Mouse (Mus musculus): ENCODE results near the gene Podn.
A peak's percentile ranks its signal among the peaks of the same experiment; 100 is the strongest.

The Podn gene

DNA sequence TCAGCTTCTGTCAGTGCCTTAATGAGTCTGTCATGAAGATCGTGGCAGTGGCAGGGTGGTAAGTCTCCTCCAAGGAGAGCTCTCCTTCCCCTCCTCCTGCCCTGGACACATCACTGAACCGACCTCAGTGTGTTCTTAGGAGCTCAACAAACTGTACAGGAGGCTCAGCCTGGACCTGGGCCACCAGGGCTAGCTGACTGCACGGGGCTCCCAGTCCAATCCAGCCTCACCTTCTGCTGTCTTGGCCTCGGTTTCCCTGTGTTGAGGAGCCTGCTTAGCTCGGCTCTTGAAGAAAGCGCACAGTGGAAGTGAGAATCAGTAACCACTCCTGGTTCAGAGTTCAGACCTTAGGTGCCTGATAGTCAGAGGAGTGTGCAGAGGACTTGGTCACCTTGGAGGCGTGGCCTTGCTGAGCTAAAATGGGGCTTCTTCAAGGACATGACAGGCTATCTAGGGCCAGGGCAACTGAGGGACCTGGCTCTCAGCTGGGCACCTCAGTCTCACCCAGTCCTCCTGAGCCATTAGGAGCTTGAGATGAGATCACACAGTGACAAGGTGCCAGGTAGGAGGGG lies 88.6 kb downstream of the Podn start:
- no peak for DNase-seq (ENCODE audit: low spot score in 2 of 2)

DNA sequence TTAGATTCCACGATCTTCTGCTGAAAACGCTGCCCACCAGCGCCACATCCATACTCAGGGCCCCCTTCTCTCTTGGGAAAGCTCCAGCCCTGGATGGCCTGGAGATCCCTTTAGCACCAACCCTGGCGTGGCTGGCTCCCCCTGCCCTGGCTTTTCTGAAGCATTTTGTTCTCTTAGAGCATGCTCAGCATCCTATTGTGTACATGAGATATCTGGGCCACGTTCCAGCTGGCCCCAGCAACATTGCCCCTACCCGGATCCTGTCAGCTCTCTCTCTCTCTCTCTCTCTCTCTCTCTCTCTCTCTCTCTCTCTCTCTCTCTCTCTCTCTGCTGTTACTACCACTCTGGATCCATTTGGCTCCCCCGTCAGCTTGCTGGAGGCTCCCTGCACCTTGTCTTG lies 90.9 kb downstream of the Podn start:
- no peak for DNase-seq (ENCODE audit: low spot score in 2 of 2)

DNA sequence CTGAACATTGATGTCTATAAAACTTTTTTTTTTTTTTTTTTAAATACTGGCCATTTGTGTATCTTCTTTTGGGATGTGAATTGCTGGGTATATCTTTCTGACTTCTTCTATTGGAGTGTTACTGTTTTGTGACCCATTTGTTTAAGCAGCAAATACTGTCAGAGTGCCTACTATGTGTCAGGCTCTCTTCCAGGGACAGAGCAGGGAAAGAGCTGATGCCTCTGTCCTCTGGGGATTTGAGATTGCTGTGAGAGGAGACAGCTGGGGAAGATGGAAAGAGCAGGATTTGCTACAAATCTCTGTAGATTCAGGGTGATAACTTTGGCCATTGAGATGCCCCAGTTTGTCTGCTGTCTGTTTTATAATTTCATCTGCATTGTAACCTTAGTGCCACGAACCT lies 96.9 kb downstream of the Podn start:
- no peak for DNase-seq (ENCODE audit: low spot score in 2 of 2)

DNA sequence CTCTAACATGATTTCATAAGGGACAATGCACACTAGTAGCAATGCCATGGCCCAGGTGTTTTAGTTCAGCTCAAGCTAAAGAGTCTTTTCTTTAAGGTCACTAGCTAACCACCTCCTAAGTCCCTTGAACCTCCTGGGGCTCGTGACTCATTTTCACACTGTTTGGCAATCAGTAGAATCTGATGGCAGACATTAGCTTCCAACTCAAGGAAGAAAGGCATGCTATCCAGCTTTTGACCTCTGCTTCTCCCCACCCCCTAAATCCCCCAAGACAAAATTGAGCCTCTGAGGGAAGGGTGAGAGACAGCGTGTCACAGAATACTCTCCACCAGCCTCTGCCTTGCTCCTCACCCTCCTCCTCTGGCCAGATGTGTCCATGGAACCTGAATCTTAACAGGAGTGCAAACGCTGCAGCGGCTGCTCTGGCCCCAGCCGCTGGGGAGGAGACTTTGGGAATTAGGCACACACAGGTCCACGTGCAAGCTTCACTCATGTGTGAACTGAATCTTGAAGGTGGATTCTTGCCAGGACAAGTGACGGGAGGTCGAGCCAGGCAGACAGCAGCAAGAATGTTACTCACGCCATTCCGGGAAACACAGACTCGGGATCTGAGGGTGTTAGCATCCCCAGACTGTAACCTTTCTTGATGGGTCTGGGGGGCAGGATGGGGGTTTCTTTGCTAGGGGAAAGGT lies 97.5 kb downstream of the Podn start:
- DNase-seq (ENCODE audit: low spot score in 2 of 2): no peak

DNA sequence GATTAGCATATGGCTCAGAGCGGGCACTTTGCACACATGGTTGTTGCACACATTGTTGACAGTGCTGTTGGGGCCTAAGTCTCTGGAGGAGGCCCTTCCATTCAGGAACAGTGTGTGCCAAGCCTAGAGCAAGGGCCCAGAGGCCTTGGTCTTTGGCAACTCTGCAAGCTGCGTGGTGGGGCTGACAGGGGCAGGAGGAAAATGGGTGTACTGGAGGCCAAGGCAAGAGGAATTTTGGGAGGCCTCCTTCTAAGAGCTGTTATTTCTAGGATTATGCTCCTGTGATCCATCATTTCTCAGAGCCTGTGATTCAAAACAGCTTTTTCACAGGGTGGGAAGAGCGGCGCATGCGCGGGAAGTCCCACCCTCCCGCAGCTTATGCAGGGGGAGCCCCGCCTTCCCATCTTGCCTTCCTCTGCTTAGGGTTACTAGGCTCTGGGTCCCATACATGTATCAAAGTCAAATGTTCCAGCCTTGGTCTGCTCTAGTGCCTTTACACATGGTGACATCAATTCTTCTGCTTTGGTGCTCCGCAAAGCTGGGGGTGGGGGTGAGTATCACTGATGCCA lies 99.7 kb downstream of the Podn start:
- no peak for DNase-seq (ENCODE audit: low spot score in 2 of 2)

DNA sequence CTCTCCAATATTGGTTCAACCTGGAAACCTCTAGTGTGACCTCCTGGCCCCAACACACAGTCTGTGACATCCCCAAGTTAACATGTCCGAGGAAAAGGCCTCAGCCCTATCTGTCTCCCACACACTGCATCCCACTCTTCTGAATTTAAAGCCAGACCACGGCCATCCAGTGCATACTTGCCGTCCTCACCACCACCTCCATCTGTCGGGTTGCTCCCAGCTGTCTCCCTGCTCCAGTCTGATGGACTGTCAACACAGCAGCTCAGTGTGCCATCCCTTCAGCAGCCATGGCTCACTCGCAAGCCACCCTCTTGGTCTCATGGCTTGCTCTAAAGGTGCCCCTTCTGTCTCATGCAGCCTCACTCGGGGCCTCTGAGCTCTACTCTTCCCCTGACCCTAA lies 100.5 kb downstream of the Podn start:
- no peak for DNase-seq (ENCODE audit: low spot score in 2 of 2)

DNA sequence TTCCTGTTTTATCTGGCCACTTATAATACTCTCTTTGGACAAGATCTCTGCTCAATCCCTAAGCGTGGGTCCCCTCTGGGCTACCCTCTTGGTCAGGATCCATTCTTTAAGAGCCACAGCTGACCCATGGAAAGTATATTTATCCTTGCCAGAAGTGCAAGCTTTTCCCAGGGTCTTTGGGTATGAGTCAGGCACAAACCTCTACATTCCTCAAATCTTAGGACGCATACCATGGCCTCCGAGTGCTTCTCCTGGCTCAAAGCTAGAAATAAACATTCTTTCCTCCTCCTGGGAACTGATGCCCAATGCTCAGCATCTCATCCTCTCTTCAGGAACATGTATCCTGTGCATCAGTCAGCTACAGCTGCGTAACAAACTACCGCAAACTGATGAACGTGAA lies 101.2 kb downstream of the Podn start:
- no peak for DNase-seq (ENCODE audit: low spot score in 2 of 2)

DNA sequence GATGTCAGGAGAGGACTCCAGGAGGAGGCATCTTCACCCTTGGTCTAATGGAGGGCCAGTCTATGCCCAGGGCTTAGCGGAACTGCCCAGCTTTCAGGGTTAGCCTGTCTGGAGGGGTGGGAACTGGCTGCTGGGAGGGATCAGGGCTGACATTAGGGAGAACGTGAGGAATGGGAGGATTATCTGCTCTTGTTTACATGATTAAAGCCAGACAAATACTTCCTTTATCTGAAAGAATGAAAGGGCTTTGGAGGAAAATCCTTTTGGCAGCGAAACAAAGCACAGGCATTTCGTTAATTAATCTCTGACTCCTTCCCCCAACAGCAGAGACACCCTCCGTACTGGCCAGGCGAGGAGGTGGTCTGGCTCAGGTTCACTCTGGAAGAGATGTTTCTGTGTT lies 104.4 kb downstream of the Podn start:
- no peak for DNase-seq (ENCODE audit: low spot score in 2 of 2)

DNA sequence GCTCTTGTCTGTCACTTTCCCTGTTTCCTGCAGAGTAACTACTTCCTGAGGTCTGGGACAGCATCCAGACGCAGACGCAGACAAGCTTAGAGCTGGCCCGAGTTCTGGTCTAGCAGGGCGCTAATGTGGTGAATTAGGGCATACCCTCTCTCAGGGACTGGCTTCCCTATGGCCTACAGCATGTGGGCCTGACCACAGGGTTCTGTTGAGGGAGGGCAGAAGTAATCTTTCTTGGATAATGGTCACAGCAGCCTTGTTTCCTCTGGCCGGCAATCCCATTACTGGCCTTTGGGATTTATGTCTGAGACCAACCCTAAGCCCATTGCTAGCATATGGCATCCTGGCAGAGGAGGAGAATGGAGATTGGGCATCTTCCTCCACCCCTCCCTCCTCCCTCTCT lies 105.4 kb downstream of the Podn start:
- no peak for DNase-seq (ENCODE audit: low spot score in 2 of 2)

DNA sequence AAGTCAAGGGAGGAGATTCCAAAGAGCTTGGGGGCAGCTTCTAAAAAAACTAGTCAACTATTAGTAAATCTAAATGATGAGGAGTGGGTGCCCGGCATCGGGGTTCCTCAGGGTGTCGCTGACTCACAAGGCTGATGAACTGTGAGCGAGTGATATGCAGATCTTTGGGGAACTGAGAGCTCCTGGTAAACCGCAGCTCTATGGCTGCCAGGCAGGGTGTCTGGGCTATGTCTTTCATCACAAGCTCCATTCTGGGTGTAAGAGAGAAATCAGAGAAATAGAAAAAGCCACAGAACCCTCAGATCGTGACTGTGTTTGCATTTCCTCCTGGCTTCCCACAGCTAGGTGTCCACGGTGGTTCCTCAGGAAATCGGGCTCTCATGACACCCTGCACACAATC lies 107.3 kb downstream of the Podn start:
- no peak for DNase-seq (ENCODE audit: low spot score in 2 of 2)

DNA sequence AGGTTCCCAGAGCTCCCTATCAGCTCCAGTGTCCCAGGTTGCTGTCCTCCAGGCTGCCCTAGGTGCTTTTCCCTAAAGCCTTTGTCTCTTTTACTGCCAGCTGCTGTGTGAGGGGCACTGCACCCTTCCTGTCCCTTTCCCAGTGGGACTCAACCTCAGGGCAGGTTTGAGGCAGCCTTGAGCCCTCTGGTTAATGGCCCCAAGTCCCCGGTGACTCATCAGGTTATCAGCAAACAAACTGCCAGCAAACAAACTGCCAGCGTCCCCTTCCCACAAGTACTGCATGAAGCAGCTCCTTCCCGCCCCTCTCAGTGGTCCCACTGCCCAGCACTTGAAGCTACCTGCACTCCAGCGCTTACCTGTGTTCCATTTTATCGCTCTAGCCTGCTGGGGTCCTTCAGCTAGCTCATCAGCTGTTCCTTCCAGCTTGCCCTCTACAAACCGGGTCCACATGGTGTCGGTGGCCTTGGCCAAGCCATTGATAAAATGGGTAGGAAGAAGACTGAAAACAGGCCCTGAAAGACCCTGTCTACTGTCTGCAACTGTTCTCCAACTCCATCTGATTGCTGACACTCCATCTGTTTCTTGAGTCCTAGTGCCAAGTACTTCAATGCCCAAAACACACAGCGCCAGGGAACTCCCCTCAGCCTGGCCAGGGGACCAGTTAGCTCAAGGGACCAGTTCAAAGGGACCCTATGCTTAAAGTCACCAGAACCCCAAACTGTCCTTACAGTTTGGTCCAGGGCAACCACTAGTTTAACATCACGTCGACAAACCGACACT lies 109.7 kb downstream of the Podn start:
- no peak for DNase-seq (ENCODE audit: low spot score in 2 of 2)

DNA sequence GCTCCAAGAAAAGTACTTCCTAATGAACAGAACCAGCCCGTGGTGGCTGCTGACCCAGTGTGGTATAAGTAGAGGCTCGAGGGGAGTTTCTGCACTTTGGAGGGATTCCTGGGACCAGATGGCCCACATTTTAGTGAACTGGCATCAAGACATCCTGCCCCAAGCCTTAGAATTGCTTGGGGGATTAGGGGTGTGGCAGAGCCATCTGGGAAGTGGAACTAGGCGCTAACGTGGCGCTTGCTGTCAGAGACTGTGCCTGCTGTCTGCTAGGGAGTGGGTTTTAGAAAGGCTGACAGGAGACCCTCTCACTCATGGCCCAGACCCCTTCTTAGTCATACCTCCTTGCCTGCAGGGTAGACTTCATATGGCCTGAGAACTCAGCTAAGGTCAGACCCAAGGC lies 110.4 kb downstream of the Podn start:
- no peak for DNase-seq (ENCODE audit: low spot score in 2 of 2)

DNA sequence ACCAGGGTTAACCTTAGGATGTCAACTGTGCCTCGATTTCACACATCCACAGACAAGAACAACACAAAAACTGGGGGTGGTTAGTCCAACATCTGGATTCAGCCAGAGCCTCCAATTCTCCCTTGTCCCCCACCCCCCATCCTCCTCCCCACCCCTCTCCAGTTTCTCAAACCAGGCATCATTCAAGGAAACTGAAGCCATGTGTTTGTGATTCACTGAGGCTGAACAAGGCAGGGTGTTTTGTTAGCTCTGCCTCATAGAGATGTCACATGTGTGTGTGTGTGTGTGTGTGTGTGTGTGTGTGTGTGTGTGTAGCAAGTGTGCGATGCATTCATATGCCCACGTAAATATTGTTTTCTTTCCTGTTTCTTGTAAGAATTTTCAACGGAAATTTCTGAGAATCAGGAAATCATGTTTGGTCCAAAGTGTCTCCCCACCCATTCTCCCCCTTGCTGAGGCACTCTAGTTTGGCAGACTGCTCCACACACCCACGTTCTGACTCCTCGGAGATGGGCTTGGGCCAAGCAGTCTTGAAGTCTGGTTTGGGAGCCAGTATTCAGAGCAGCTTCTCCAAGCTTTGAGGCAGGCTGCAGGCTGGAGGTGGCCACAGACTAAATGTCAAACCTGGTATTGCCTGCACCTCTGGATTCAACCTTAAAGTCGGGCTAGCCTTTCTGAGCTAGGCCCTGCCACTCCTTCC lies 111.8 kb downstream of the Podn start:
- DNase-seq (ENCODE audit: low spot score in 2 of 2): peak; percentile 62 to 69

DNA sequence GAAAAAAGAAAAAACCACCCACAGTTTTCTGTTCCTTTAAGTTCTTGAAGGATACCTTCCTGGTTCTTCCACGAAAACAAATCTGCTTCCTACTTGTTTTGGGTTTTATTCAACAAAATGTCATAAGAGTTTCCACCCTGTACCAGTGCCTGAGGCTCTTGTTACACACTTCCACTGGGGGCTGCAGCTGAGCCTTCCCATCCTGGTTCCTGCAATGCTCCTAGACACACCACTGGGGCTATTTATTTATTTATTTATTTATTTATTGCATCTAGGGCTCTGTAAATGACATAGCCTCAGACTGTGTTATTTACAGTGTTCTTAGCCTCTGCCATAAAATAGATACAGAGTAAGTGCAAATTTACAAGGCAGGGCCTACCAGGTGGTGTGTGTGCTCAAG lies 112.5 kb downstream of the Podn start:
- DNase-seq (ENCODE audit: low spot score in 2 of 2): no peak

DNA sequence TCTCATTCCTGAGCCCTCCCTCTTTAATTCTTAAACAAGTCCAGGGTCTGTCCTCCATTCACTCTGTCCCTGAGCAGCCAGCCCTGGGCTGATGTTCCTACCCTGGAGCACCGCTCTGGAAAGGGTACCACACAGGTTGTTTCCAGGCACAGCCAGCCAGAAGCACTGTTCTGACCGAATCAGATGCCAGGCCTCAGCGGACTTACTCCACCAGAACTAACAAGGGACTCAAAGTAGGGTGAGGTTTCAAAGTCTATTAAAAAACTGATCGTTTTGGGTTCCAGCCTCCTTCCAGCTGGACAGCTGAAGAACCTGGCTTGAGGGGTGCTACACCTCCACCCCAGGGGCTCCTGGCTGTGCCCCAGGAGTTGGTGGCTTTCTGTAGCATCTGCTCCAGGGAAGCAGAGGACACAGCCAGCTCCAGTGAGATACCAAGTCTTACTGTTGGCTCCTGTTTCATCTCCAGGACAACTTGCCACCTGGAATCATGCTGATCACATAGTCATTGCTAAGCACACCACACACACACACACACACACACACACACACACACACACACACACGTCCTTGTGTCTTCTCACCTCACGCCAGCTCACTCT lies 116.1 kb downstream of the Podn start:
- no peak for DNase-seq (ENCODE audit: low spot score in 2 of 2)

DNA sequence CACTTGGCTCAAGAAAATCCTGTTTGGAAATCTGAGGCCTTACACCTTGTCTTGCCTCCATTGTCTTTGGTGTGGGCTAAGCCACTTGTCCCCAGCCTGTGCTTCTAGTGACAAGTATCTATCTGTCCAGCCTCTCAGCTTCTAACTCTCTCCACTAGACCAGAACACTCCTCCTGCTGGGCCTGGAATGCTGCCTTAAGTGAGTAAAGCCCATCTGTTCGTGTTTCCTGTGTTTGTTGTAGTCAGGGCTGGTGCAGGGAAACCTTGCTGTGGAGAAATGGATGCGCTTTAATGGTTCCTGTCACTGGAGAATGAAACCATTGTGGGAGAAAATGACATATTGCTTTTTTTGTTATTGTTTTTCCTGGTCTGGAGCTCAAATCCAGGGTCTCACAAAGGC lies 116.7 kb downstream of the Podn start:
- no peak for DNase-seq (ENCODE audit: low spot score in 2 of 2)

DNA sequence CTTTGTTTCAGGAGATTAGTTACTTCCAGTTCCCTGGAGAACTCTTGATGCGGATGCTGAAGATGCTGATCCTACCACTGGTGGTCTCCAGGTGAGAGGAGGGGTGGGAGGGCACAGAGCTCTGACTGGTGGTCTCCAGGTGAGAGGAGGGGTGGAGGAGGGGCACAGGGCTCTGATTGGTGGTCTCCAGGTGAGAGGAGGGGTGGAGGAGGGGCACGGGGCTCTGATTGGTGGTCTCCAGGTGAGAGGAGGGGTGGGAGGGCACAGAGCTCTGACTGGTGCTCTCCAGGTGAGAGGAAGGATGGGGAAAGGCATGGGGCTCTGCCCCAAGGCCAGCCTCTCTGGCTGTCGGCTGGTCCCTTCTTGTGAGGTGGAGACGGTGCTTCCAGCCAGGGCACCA lies 118.7 kb downstream of the Podn start:
- no peak for DNase-seq (ENCODE audit: low spot score in 2 of 2)

DNA sequence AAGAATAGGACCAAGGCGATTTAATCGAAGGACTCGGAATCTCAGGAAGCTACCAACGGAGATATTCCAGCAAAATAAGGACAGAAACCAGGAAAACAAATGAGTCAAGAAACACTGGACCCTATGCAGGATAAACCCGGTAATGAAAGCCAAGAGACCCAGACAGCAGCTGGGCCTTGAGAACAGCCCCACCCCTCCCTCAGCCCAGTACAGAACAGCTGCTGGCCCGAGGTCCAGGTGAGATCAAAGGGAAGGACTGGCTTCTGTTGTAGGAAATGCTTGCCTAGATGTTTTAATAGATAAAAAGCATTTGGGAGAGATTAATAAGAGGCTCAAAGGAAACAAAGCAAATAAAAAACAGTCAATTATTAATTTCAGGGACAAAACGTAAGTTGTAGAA lies 121.2 kb downstream of the Podn start:
- DNase-seq (ENCODE audit: low spot score in 2 of 2): no peak

DNA sequence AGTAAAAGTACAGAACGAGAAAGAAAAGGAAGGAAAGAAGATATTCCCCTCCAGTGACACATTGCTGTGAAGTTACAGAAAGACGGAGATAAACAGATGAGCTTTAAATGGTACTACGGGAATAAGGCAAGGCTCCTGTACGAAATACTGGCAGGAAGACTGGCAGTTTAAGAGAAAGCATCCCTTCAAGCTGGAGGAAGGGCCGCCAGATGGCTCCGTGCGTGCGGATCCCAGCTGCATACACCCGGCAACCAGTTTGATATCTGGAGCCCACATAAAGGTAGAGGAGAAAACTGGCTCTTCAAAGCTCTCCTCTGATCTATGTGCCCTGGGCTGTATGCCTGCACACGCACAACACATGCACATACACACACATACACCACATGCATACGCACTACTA lies 121.7 kb downstream of the Podn start:
- no peak for DNase-seq (ENCODE audit: low spot score in 2 of 2)

DNA sequence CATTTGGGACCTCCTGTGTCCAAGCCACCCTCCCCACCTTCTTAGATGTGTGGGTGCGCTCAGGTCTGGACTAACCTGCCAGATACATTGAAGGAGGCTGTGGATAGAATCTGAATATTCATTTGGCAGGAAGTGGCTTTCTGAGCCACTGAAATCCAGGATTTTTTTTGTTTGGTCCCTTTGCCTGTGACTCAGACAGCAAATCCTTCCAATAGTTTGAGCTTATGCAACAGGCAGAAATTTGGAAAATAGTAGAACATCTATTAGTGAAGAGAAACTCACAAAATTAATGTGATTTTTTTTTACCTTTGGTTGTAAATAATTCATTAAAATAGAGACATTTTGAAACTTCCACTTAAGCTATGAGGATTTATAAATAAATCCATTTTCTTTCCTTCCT lies 125.1 kb downstream of the Podn start:
- no peak for DNase-seq (ENCODE audit: low spot score in 2 of 2)

DNA sequence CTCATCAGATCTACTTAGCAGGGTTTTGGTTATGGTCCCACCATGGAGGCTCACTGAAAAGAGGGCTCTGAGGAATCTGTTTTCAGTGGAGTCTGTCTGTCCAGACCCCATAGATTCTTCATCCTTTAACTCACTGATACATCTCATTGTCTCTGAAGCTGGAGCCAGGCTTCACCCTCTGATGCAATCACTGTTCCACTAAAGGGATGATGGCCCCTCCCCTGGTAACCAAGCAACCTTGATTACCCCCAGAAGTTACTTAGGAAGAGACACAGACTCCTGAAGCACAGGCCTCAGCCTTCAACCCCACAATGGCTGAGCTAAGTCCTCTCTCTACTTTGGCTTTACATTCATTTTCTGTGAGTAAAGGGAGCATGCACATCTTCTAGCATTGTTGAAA lies 126.5 kb downstream of the Podn start:
- DNase-seq (ENCODE audit: low spot score in 2 of 2): no peak

All from frontal cortex, postnatal 14 days (tissue).